Mouse (Mus musculus) olfactory bulb, adult 2 months (tissue): ENCODE data around the gene Thumpd3. TPM values are rescaled to one million over a fixed set of nuclear protein-coding genes. Genes with fewer than 3 reads are reported as not detected.

Experiments
- H3K27ac ChIP-seq: fragments of 200-500 bp; 2 replicates; pipeline ENCODE4 v1.5.1; 2012; ENCODE audit warnings: low read depth, low read length; ENCODE audit not compliant: insufficient read depth
- H3K4me1 ChIP-seq: fragments of 200-500 bp; 2 replicates; pipeline ENCODE4 v1.6.1; 2012; ENCODE audit warnings: low read length; ENCODE audit not compliant: control insufficient read depth, insufficient read depth
- H3K4me3 ChIP-seq: fragments of 200-500 bp; 2 replicates; pipeline ENCODE4 v1.5.1; 2012; ENCODE audit warnings: mild to moderate bottlenecking, low read depth, low read length, moderate library complexity; ENCODE audit not compliant: insufficient read depth
- CTCF ChIP-seq: fragments of 200-500 bp; IDR thresholded peaks from 2 replicates; pipeline ENCODE4 v1.5.1; 2012; ENCODE audit warnings: low read depth, mild to moderate bottlenecking, low read length, moderate library complexity; ENCODE audit not compliant: insufficient read depth
- POLR2A ChIP-seq: fragments of 200-500 bp; IDR thresholded peaks from 2 replicates; pipeline ENCODE4 v1.6.1; 2012; ENCODE audit warnings: mild to moderate bottlenecking, low read depth, low read length, moderate library complexity; ENCODE audit not compliant: insufficient read depth
- WGBS: fragments of 180-500 bp; shearing (Covaris S2); methylation state at CpG from one replicate; pipeline ENCODE4 v1.1.7; 2018; 5-methylcytosine and 5-hydroxymethylcytosine counted together
- polyA plus RNA-seq: library from polyadenylated mRNA; stranded (reverse); fragments of >200 nt; gene quantifications from 2 replicates; pipeline ENCODE4 v1.2.4, GENCODE M21; 2012; ENCODE audit warnings: low replicate concordance; ENCODE audit not compliant: missing spikeins, insufficient read depth, insufficient read length

Gene Thumpd3
- polyA plus RNA-seq, 1 experiment, result not detected

DNA sequence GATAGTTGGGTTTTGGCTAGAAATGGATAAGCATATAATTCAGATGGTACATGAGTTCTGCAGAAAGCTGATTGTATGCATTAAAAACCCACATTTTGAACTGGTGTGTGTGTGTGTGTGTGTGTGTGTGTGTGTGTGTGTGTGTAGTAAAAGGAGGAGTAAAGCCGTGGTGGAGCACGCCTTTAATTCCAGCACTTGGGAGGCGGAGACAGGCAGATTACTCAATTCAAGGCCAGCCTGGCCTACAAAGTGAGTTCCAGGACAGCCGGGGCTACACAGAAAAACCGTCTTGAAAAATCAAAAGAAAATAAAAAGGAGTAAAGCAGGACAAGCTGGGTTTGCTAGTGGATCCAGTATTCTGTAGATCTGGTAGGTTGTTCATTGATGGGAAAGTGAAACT is 51.6 kb downstream of the Thumpd3 start:
- Histone ChIP-seq H3K4me1 (0 out of 2 replicates have a peak, but pooled peaks cover 3% of the 10 kb centered on the region), H3K4me3 (no peak overlapping the region), H3K27ac (no peak overlapping the region)
- WGBS, result 65% methylated on average over 5 of the region's 5 CpGs
- no peak for TF ChIP-seq CTCF
- TF ChIP-seq POLR2A, result no peak

DNA sequence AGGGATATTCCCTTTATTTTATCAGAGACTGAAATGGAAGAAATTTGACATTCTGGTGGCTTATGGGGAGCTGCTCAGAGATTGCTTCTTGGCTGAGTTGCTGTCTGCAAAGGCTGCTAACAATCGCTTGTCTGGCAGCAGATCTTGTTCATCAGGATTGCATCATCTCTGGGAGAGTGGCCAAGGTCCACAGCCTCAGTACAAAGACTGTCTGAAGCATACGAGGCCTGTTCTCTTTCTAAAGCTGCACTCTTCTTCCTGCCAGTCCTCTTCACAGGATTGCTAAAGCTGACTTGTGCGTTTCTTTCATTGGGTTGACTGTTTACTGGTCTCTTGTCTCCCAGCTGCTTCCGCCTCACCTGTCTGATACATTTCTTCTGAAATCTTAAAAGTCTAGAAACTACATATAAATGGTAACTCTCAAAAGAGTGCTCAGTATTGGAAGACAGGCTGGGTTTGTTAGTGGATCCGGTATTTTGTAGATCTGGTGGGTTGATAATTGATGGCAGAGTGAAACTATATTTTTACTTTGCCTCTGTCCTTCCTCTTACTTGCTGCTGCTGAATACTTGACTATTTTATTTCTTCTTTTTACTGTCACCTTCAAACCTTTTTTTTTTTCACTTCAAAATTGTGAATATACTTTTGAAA is 53.7 kb downstream of the Thumpd3 start:
- H3K27ac ChIP-seq, result 0 out of 2 replicates have a peak overlapping the region, but pooled peaks have one; percentile 6
- WGBS, result 20% methylated on average over 5 of the region's 5 CpGs
- TF ChIP-seq CTCF (no peak), POLR2A (no peak)
- 0 out of 2 replicates have a peak, but pooled peaks cover 3% of the 10 kb centered on the region for H3K4me1 ChIP-seq
- no peak overlapping the region for H3K4me3 ChIP-seq

DNA sequence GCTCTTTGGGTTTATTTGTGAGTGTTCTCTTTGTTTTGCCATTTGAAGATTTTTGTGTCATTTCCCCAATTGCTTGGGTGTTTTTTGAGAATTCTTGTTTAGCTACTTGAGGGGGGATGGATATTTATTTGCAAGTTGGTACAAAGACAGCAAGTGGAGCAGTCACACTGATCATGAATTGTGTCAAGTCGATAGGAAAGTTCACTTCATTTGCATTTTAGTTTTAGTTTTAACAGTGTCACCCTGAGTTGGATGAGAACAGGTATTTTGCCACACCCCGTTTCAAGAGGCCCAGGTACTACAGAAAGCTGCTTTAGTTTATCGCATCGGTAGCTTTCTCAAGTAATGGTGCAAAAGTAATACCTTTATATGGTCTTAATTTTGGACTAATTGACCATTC is 56.5 kb downstream of the Thumpd3 start:
- 0 out of 2 replicates have a peak, but pooled peaks cover 3% of the 10 kb centered on the region for H3K4me1 ChIP-seq
- no peak for TF ChIP-seq POLR2A
- TF ChIP-seq CTCF, result no peak
- WGBS, result 72% methylated on average over 4 of the region's 4 CpGs

DNA sequence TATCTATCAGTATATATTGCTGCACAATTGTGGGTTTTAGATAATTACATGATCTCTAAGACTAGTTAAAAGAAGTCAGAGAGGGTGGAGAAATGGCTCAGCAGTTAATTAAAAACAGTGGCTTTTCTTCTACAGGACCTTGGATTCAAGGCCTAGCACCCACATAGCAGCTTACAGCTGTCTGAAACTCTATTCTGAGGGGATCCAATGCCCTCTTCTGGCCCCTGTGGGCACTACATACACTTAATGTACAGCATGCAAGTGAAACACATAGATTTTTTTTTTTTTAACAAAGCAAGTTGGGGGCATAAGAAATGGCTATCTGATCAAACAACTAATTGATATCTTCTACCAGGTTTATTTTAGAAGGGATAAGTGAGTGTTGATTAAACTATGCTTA is 57.7 kb downstream of the Thumpd3 start:
- Histone ChIP-seq H3K27ac (no peak overlapping the region), H3K4me3 (no peak overlapping the region), H3K4me1 (0 out of 2 replicates have a peak, but pooled peaks cover 3% of the 10 kb centered on the region)
- no peak for TF ChIP-seq CTCF
- TF ChIP-seq POLR2A, result no peak

More for the DNA sequence above, 56.5 kb downstream of the Thumpd3 start:
- Histone ChIP-seq H3K27ac (no peak overlapping the region), H3K4me3 (no peak overlapping the region)

DNA sequence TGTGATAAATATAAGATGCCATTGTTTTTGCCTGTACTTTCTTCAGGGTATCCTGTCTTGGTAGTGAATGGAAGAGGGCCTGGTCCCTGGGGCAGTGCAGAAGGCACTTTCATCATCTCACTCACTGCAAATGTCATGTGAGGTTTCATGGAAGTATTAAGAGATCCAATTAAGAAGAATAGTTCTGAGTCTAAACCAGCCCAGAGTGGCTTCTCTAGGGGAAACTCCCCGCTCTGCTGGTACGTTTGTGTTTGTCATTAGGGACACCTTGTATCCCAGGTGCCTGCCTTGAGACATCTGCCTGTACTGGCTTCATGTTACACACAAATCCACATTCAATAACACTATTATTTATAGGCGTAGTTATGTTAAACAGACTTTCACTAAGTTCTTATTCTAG is 63.4 kb downstream of the Thumpd3 start:
- no peak overlapping the region for H3K27ac ChIP-seq
- 82% methylated on average over 3 of the region's 3 CpGs for WGBS
- no peaks in the 10 kb centered on the region for H3K4me1 ChIP-seq
- TF ChIP-seq CTCF, result no peak
- TF ChIP-seq POLR2A, result no peak
- H3K4me3 ChIP-seq, result no peak overlapping the region

DNA sequence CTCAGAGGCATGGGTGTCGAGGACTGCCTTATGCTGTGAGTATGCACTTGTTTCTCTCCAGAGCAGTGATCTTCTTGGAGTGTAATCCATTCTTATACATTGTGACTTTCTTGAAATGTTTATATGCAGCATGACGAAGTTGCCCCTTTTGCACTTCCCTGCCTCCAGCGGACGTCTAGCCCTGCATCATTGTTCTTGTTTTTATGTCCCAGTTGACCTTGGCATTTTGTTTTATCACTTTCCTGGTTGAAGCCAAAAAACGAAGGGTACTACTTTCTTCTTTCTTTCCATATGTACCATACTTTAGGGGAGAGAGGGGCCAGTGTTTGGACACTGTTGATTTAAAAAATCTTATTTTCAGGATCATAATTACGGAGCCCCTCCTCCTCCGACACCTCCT is 63.9 kb downstream of the Thumpd3 start:
- 80% methylated on average over 7 of the region's 7 CpGs for WGBS

More for the DNA sequence above, 63.9 kb downstream of the Thumpd3 start:
- TF ChIP-seq CTCF (no peak), POLR2A (no peak)
- H3K4me1 ChIP-seq, result no peaks in the 10 kb centered on the region
- no peak overlapping the region for H3K4me3 ChIP-seq
- no peak overlapping the region for H3K27ac ChIP-seq

Other genes starting within 250 kb of the Thumpd3 start
- 68.5 and 77.3 TPM in 2 replicates for gene Srgap3, start 99.0 kb upstream of the Thumpd3 start, polyA plus RNA-seq
- 290 and 314 TPM in 2 replicates for gene Setd5, start 31.1 kb downstream of the Thumpd3 start, polyA plus RNA-seq
- not detected in 2 replicates for gene Lhfpl4, start 149.2 kb downstream of the Thumpd3 start, polyA plus RNA-seq
- not detected in 2 replicates for gene Mtmr14, start 191.6 kb downstream of the Thumpd3 start, polyA plus RNA-seq
- not detected in 2 replicates for gene Cpne9, start 236.1 kb downstream of the Thumpd3 start, polyA plus RNA-seq